Mouse (Mus musculus) cerebellum, postnatal 4 days (tissue): ENCODE data around the gene Gm14698.
"Not testable (repeated sequence)": the region's sequence is repeated elsewhere in the genome, so short reads cannot be mapped to it uniquely, and the experiment has no call there.

Experiments used
- DNase-seq, 2 experiments: peaks; one replicate each; pipeline ENCODE4 v3.0.0; 2022; ENCODE audit warnings: low spot score in 2 of 2, mixed read lengths in 1 of 2

The Gm14698 gene

GRCm38 (mm10) chrX:68821059-68821458 is at the start of gene Gm14698:
Gm14698 (plus strand) TSS chrX:68821093.
- not testable (repeated sequence) for DNase-seq

GRCm38 (mm10) chrX:68820449-68820848 is 444 bp upstream of the Gm14698 start:
- DNase-seq = not testable (repeated sequence)

GRCm38 (mm10) chrX:68839548-68840444 is 18.9 kb downstream of the Gm14698 start:
- no peak for DNase-seq

GRCm38 (mm10) chrX:68865145-68865544 is 44.3 kb downstream of the Gm14698 start:
- peak in 1 of 2 experiments; percentile 17 for DNase-seq
